Mouse (Mus musculus): Measurements from ENCODE around the gene Nacad. TPM values are rescaled to one million over a fixed set of nuclear protein-coding genes. Genes with fewer than 3 reads are reported as not detected.
A peak's percentile ranks its signal among the peaks of the same experiment; 100 is the strongest.

Gene Nacad
- total and polyA plus RNA-seq, 3 experiments: 0.23 to 1.4 (median 0.52) TPM

GRCm38 (mm10) chr11:6586660-6587059 is 19.2 kb downstream of the Nacad start:
- Histone ChIP-seq H3K27ac (peak overlapping the region; percentile 26; the same call in 1 of the 2 replicates), H3K4me1 (ENCODE audit: control insufficient read depth, insufficient read depth, low read length) (peaks cover 6% of the 10 kb centered on the region), H3K4me3 (no peak overlapping the region), H3K79me2 (replicated peaks; ENCODE audit: control insufficient read depth, insufficient read depth, low read length) (no peaks in the 10 kb centered on the region), H3K9ac (ENCODE audit: low read depth, low read length) (no peak overlapping the region), H3K27me3 (ENCODE audit: control insufficient read depth, insufficient read depth, low read length) (no peaks in the 10 kb centered on the region), H3K36me3 (ENCODE audit: control insufficient read depth, insufficient read depth, low read length) (peaks cover 4% of the 10 kb centered on the region; the same call in 1 of the 2 replicates)
- intact Hi-C loops (cut with DNase I): loop anchor here (5.0 kb wide), 1 partner anchor 39 kb away; the partner anchor contains the start of gene Ccm2
- TF ChIP-seq CTCF (IDR thresholded peaks at IDR 0.05) (peak; percentile 60), EP300 (IDR thresholded peaks at IDR 0.05; ENCODE audit: insufficient read depth, low read depth, low read length) (no peak), POLR2A (IDR thresholded peaks at IDR 0.05; ENCODE audit: insufficient read depth, low read depth, low read length) (no peak)
- no peak for DNase-seq
- 27% methylated on average over 3 of the region's 3 CpGs for WGBS

GRCm38 (mm10) chr11:6585748-6586147 is 20.1 kb downstream of the Nacad start:
- no peak overlapping the region for H3K27ac ChIP-seq
- intact Hi-C loops (cut with DNase I): loop anchor here (5.0 kb wide), 1 partner anchor 38 kb away; the partner anchor contains the start of gene Ccm2
- H3K27me3 ChIP-seq (ENCODE audit: control insufficient read depth, insufficient read depth, low read length): no peaks in the 10 kb centered on the region
- H3K4me3 ChIP-seq: no peak overlapping the region
- no peak for DNase-seq
- peaks cover 6% of the 10 kb centered on the region for H3K4me1 ChIP-seq (ENCODE audit: control insufficient read depth, insufficient read depth, low read length)
- 93% methylated on average over 8 of the region's 8 CpGs for WGBS
- no peak overlapping the region for H3K9ac ChIP-seq (ENCODE audit: low read depth, low read length)
- TF ChIP-seq EP300 (IDR thresholded peaks at IDR 0.05; ENCODE audit: insufficient read depth, low read depth, low read length): no peak
- TF ChIP-seq POLR2A (IDR thresholded peaks at IDR 0.05; ENCODE audit: insufficient read depth, low read depth, low read length): no peak
- no peak for TF ChIP-seq CTCF (IDR thresholded peaks at IDR 0.05)
- peaks cover 4% of the 10 kb centered on the region; the same call in 1 of the 2 replicates for H3K36me3 ChIP-seq (ENCODE audit: control insufficient read depth, insufficient read depth, low read length)
- no peaks in the 10 kb centered on the region for H3K79me2 ChIP-seq (replicated peaks; ENCODE audit: control insufficient read depth, insufficient read depth, low read length)

- Histone ChIP-seq H3K4me1 (ENCODE audit: control insufficient read depth, insufficient read depth, low read length) (peaks cover 3% of the 10 kb centered on the region), H3K79me2 (replicated peaks; ENCODE audit: control insufficient read depth, insufficient read depth, low read length) (0 out of 2 replicates have a peak, but pooled peaks cover 2% of the 10 kb centered on the region), H3K27me3 (ENCODE audit: control insufficient read depth, insufficient read depth, low read length) (no peaks in the 10 kb centered on the region), H3K36me3 (ENCODE audit: control insufficient read depth, insufficient read depth, low read length) (peaks cover 4% of the 10 kb centered on the region; the same call in 1 of the 2 replicates), H3K4me3 (no peak overlapping the region), H3K27ac (no peak overlapping the region), H3K9ac (ENCODE audit: low read depth, low read length) (no peak overlapping the region)
- TF ChIP-seq POLR2A (IDR thresholded peaks at IDR 0.05; ENCODE audit: insufficient read depth, low read depth, low read length) (no peak), EP300 (IDR thresholded peaks at IDR 0.05; ENCODE audit: insufficient read depth, low read depth, low read length) (no peak), CTCF (IDR thresholded peaks at IDR 0.05) (no peak)
- intact Hi-C loops (cut with DNase I): no loop called here
- 88% methylated on average over 2 of the region's 2 CpGs for WGBS
- no peak for DNase-seq
Observed at GRCm38 (mm10) chr11:6581560-6581959, 24.3 kb downstream of the Nacad start.

- no peak overlapping the region for H3K27ac ChIP-seq
- 59% methylated on average over 4 of the region's 4 CpGs for WGBS
- intact Hi-C loops (cut with DNase I): no loop called here
- H3K36me3 ChIP-seq (ENCODE audit: control insufficient read depth, insufficient read depth, low read length): no peaks in the 10 kb centered on the region
- 0 out of 2 replicates have a peak, but pooled peaks cover 2% of the 10 kb centered on the region for H3K79me2 ChIP-seq (replicated peaks; ENCODE audit: control insufficient read depth, insufficient read depth, low read length)
- TF ChIP-seq CTCF (IDR thresholded peaks at IDR 0.05): no peak
- no peak for TF ChIP-seq EP300 (IDR thresholded peaks at IDR 0.05; ENCODE audit: insufficient read depth, low read depth, low read length)
- no peak for TF ChIP-seq POLR2A (IDR thresholded peaks at IDR 0.05; ENCODE audit: insufficient read depth, low read depth, low read length)
- no peaks in the 10 kb centered on the region for H3K4me1 ChIP-seq (ENCODE audit: control insufficient read depth, insufficient read depth, low read length)
- no peak for DNase-seq
- no peak overlapping the region for H3K4me3 ChIP-seq
- H3K9ac ChIP-seq (ENCODE audit: low read depth, low read length): no peak overlapping the region
- H3K27me3 ChIP-seq (ENCODE audit: control insufficient read depth, insufficient read depth, low read length): no peaks in the 10 kb centered on the region
Observed at GRCm38 (mm10) chr11:6580065-6580750, 25.6 kb downstream of the Nacad start.

- Histone ChIP-seq H3K27me3 (ENCODE audit: control insufficient read depth, insufficient read depth, low read length) (no peaks in the 10 kb centered on the region), H3K36me3 (ENCODE audit: control insufficient read depth, insufficient read depth, low read length) (no peaks in the 10 kb centered on the region), H3K4me3 (no peak overlapping the region), H3K27ac (no peak overlapping the region), H3K4me1 (ENCODE audit: control insufficient read depth, insufficient read depth, low read length) (no peaks in the 10 kb centered on the region), H3K79me2 (replicated peaks; ENCODE audit: control insufficient read depth, insufficient read depth, low read length) (0 out of 2 replicates have a peak, but pooled peaks cover 2% of the 10 kb centered on the region), H3K9ac (ENCODE audit: low read depth, low read length) (no peak overlapping the region)
- DNase-seq: no peak
- no peak for TF ChIP-seq POLR2A (IDR thresholded peaks at IDR 0.05; ENCODE audit: insufficient read depth, low read depth, low read length)
- no peak for TF ChIP-seq CTCF (IDR thresholded peaks at IDR 0.05)
- intact Hi-C loops (cut with DNase I): no loop called here
- 93% methylated on average over 7 of the region's 7 CpGs for WGBS
Observed at GRCm38 (mm10) chr11:6579361-6579760, 26.5 kb downstream of the Nacad start.

GRCm38 (mm10) chr11:6576151-6576550 is 29.7 kb downstream of the Nacad start:
- H3K36me3 ChIP-seq (ENCODE audit: control insufficient read depth, insufficient read depth, low read length): no peaks in the 10 kb centered on the region
- DNase-seq: no peak
- no peaks in the 10 kb centered on the region for H3K4me1 ChIP-seq (ENCODE audit: control insufficient read depth, insufficient read depth, low read length)
- H3K27me3 ChIP-seq (ENCODE audit: control insufficient read depth, insufficient read depth, low read length): no peaks in the 10 kb centered on the region
- H3K4me3 ChIP-seq: no peak overlapping the region
- intact Hi-C loops (cut with DNase I): no loop called here
- WGBS: 95% methylated on average over 3 of the region's 3 CpGs
- no peak overlapping the region for H3K27ac ChIP-seq
- TF ChIP-seq CTCF (IDR thresholded peaks at IDR 0.05): no peak
- TF ChIP-seq POLR2A (IDR thresholded peaks at IDR 0.05; ENCODE audit: insufficient read depth, low read depth, low read length): no peak
- TF ChIP-seq EP300 (IDR thresholded peaks at IDR 0.05; ENCODE audit: insufficient read depth, low read depth, low read length): no peak
- 0 out of 2 replicates have a peak, but pooled peaks cover 2% of the 10 kb centered on the region for H3K79me2 ChIP-seq (replicated peaks; ENCODE audit: control insufficient read depth, insufficient read depth, low read length)
- no peak overlapping the region for H3K9ac ChIP-seq (ENCODE audit: low read depth, low read length)
